Mouse (Mus musculus) limb, embryonic 11.5 days (tissue): ENCODE measurements around the gene Ptges. TPM values are rescaled to one million over a fixed set of nuclear protein-coding genes. Genes with fewer than 3 reads are reported as not detected.

ENCODE experiments used
- ATAC-seq: fragments of 200-750 bp; cut with Nextera tagmentation; 2 replicates; pipeline ENCODE4 v1.8.0; 2017; ENCODE audit warnings: low read depth; ENCODE audit not compliant: insufficient number of reproducible peaks, low FRiP score, low TSS enrichment
- DNase-seq: peaks from one replicate; pipeline ENCODE4 v3.0.0-alpha.2; 2015; ENCODE audit warnings: low spot score
- H3K27ac ChIP-seq: fragments of 300-500 bp; sonication (generic); replicated peaks from 2 replicates; pipeline ENCODE4 v1.5.1; 2014; ENCODE audit warnings: low read depth, mild to moderate bottlenecking, low read length
- H3K27me3 ChIP-seq: fragments of 300-500 bp; sonication (generic); 2 replicates; pipeline ENCODE4 v1.6.1; 2014; ENCODE audit warnings: mild to moderate bottlenecking, low read length, mixed read lengths; ENCODE audit not compliant: control insufficient read depth, insufficient read depth
- H3K36me3 ChIP-seq: fragments of 300-500 bp; sonication (generic); 2 replicates; pipeline ENCODE4 v1.6.1; 2014; ENCODE audit warnings: mild to moderate bottlenecking, low read length, moderate library complexity, mixed read lengths; ENCODE audit not compliant: control insufficient read depth, insufficient read depth
- H3K4me1 ChIP-seq: fragments of 300-500 bp; sonication (generic); 2 replicates; pipeline ENCODE4 v1.6.1; 2014; ENCODE audit warnings: low read length, mixed read lengths; ENCODE audit not compliant: control insufficient read depth, insufficient read depth
- H3K4me2 ChIP-seq: fragments of 300-500 bp; sonication (generic); 2 replicates; pipeline ENCODE4 v1.6.1; 2014; ENCODE audit warnings: low read depth, mild to moderate bottlenecking, moderate library complexity; ENCODE audit not compliant: severe bottlenecking
- H3K4me3 ChIP-seq: fragments of 300-500 bp; sonication (generic); 2 replicates; pipeline ENCODE4 v1.5.1; 2014; ENCODE audit warnings: low read depth, low read length
- H3K9ac ChIP-seq: fragments of 300-500 bp; sonication (generic); 2 replicates; pipeline ENCODE4 v1.6.1; 2014; ENCODE audit warnings: mild to moderate bottlenecking, low read length
- H3K9me3 ChIP-seq: fragments of 300-500 bp; sonication (generic); 2 replicates; pipeline ENCODE4 v1.6.1; 2016; ENCODE audit warnings: low read length; ENCODE audit not compliant: control insufficient read depth
- WGBS: fragments of 180-500 bp; shearing (Covaris S2); extraction: QIAGEN DNeasy Blood & Tissue Kit; methylation state at CpG from one replicate; pipeline ENCODE4 v1.1.7; 2014; 5-methylcytosine and 5-hydroxymethylcytosine counted together
- polyA plus RNA-seq: library from polyadenylated mRNA; unstranded; fragments of >200 nt; fragmentation: Nextera tagmentation; extraction: Ambion mirVana; gene quantifications from 2 replicates; pipeline ENCODE4 v1.2.1, GENCODE M21; 2014

The Ptges gene
- polyA plus RNA-seq, 1 experiment from 2014 or later: 10.3 TPM

DNA sequence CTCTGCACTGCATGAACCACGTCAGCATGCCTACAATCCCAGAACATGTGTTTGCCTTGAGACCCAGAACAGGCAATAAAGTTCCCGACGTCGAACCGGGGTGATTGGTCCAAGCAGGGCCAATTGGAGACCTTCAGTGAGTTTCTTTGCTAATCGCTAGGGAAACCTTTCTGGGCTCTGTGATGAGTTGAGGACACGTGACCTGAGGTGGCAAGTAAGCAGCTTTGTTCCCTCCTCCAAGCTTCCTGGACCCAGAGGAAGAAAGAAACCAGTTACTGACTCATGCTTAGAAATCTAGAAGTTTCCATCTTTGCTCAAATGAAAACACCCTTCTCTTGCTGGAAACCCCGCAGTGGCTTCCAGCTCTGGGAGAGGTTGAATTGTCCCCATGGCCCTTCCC lies 16.6 kb downstream of the Ptges start:
- H3K4me1 ChIP-seq: no peaks in the 10 kb centered on the region; the same call in 1 of the 2 replicates
- ATAC-seq: no peak
- H3K27ac ChIP-seq: no peak overlapping the region
- H3K9ac ChIP-seq: no peak overlapping the region
- no peaks in the 10 kb centered on the region for H3K27me3 ChIP-seq
- no peak overlapping the region for H3K4me2 ChIP-seq
- no peaks in the 10 kb centered on the region for H3K36me3 ChIP-seq
- no peak for DNase-seq
- H3K9me3 ChIP-seq: no peaks in the 10 kb centered on the region
- 81% methylated on average over 8 of the region's 8 CpGs for whole genome bisulfite sequencing
- no peak overlapping the region for H3K4me3 ChIP-seq

DNA sequence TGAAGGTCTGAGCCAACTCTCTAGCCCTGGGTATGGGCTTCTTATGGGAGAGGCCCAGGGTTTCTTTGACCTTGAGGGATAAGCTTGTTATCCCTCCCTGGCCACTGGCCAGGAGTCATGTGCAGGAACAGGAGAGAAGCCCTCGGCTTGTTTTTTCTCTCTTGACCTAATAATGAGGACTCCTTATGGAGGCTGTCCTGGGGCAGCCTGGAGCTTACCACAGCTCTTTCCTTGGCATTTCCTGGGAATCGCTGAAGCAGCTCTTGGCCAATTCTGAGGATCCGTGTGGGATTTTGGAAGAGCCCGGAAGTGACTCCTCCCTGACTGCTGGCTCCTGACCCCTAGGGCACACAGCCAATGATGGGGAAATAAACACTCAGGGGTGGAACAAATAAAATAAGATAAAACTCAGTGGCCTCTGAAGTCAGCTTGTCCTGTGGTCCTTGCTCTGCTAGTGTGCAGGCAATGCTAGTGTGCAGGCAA lies 17.3 kb downstream of the Ptges start:
- no peak overlapping the region for H3K27ac ChIP-seq
- no peak overlapping the region for H3K4me3 ChIP-seq
- DNase-seq: no peak
- H3K4me1 ChIP-seq: no peaks in the 10 kb centered on the region
- 69% methylated on average over 4 of the region's 4 CpGs for WGBS
- H3K27me3 ChIP-seq: no peaks in the 10 kb centered on the region
- H3K36me3 ChIP-seq: no peaks in the 10 kb centered on the region
- H3K4me2 ChIP-seq: no peak overlapping the region
- ATAC-seq: no peak
- no peak overlapping the region for H3K9ac ChIP-seq
- H3K9me3 ChIP-seq: no peaks in the 10 kb centered on the region

DNA sequence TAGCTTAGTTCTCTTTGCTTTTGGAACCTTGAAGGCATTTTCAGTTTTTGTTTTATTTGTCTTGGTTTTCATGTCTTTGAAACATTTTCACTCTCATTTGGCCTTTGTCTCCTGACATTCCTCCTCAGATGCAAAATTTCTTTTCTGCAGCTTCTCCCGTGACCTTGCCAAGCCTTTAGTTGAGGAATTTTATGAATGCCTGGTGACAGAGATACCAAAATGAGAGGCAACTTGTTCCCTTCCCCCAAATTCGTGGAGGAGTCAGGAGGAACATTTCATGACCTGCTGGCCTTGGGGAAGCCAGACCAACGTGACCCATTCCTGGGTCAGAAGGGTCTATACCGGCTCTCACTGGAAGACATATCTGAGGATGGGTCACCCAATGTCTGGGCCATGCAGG lies 23.0 kb downstream of the Ptges start:
- H3K4me1 ChIP-seq: peaks cover 14% of the 10 kb centered on the region
- H3K9ac ChIP-seq: no peak overlapping the region
- no peaks in the 10 kb centered on the region for H3K9me3 ChIP-seq
- ATAC-seq (no peak), DNase-seq (no peak)
- no peaks in the 10 kb centered on the region for H3K27me3 ChIP-seq
- WGBS: 76% methylated on average over 4 of the region's 4 CpGs
- no peak overlapping the region for H3K4me3 ChIP-seq
- H3K4me2 ChIP-seq: no peak overlapping the region
- H3K27ac ChIP-seq: no peak overlapping the region
- H3K36me3 ChIP-seq: no peaks in the 10 kb centered on the region

DNA sequence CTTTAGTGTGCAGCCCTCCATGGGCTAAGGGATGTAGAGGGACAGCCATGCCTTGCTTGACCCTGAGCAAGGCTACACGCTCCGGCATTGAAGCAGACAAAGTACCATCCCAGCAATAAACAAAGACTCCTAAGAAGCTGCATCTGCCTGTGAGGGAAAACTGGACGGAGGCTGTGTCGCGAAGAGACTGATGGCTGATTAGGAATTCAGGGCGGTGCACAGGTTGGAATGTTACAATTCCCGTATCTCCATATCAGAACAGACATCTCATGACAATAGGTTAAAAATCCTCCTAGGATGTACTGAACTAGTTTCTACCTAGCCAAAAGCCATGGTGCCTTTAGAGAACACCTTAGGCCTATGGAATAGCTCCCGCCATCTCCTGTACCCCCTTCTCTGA lies 23.8 kb downstream of the Ptges start:
- no peaks in the 10 kb centered on the region for H3K27me3 ChIP-seq
- H3K27ac ChIP-seq: no peak overlapping the region
- DNase-seq (no peak), ATAC-seq (no peak)
- H3K4me2 ChIP-seq: no peak overlapping the region
- H3K9me3 ChIP-seq: no peaks in the 10 kb centered on the region
- 83% methylated on average over 8 of the region's 8 CpGs for WGBS
- H3K36me3 ChIP-seq: no peaks in the 10 kb centered on the region
- peaks cover 15% of the 10 kb centered on the region for H3K4me1 ChIP-seq
- no peak overlapping the region for H3K4me3 ChIP-seq
- H3K9ac ChIP-seq: no peak overlapping the region

DNA sequence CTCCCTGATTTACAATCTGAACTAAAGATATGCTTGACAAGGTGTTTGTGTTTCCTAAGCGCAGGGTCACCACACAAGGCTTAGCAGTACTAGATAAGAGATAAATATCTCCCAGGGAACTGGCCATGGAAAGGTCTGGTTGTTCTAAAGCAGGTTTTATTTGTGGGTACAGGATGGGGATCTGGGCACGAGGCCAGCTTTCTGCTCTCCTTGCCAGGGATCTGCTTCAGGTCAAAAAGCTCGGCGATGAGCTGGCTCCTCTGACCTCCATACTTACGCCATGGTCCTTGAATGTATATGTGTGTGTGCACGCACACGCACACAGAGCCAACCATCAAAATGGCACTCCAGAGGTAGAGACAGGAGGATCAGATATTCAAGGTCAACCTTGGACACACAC lies 24.7 kb downstream of the Ptges start:
- Histone ChIP-seq H3K27me3 (no peaks in the 10 kb centered on the region), H3K4me3 (no peak overlapping the region), H3K9ac (no peak overlapping the region), H3K4me1 (peaks cover 15% of the 10 kb centered on the region), H3K36me3 (no peaks in the 10 kb centered on the region), H3K27ac (no peak overlapping the region), H3K9me3 (no peaks in the 10 kb centered on the region), H3K4me2 (no peak overlapping the region)
- WGBS: 79% methylated on average over 7 of the region's 7 CpGs
- DNase-seq (no peak), ATAC-seq (no peak)

DNA sequence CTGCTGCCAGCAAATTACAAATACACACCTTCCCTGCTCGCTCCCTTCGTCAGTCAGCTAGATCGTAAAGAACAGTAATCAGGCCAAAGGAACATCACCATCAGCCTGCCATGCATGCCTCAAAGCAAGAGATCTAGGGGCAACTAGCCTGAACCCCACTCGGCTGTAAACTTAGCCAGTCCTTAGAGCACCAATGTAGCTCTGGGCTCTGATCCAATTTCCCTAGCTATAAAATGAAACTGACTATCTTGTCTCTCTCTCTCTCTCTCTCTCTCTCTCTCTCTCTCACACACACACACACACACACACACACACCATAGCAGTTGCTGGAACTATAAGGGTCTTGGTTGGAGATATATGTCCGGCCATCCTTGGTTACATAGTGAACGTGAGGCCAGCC lies 25.4 kb downstream of the Ptges start:
- no peak for DNase-seq
- Histone ChIP-seq H3K27me3 (no peaks in the 10 kb centered on the region), H3K9ac (no peak overlapping the region), H3K4me1 (peaks cover 15% of the 10 kb centered on the region), H3K4me3 (no peak overlapping the region), H3K9me3 (no peaks in the 10 kb centered on the region), H3K27ac (no peak overlapping the region), H3K36me3 (no peaks in the 10 kb centered on the region), H3K4me2 (no peak overlapping the region)
- WGBS: 72% methylated on average over 6 of the region's 6 CpGs
- no peak for ATAC-seq

DNA sequence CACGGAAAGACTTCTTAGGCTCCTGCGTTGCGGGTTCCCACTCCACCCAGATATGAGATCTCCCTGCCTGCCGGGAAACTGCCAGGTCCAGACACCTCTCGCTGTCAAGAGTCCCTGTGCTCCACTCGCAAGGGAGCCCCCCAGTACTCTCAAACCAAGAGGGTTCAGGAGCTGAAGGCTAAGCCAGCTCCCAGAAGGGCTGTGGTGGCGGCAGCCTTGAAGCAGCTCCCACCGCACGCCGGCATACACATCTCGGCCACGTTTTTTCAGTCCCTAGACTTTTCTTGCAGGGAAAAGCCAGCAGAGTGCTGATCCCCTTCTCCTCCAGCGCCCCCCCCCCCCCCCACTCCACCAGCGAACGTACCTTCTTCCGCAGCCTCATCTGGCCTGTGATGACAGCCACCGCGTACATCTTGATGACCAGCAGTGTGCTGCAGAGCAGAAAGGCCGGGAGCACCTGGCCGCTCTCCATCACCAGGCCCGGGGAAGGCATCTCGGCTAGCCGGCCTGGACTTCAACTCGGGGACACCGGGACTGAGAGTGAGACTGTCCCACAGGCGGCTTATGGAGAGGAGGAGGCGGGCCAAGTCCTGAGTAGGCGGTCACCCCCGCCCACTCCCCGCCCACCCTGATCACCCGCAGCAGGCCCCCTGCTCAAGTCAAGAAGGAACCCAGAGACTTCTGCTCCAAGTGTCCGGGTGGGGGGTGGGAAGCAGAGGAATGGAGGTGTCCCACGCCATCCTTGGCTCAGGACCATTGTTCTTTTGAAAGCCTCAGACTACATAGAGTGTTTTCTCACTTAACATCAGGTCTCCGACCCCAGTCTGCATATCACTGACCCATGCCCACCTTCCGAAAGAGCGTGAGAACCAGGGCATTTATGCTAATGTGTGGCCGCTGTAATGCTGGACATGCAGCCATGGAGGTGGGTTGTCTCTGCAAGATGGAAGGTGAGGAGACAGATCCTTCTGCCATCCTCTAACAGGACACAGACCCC lies 26.6 kb downstream of the Ptges start:
- no peaks in the 10 kb centered on the region for H3K9me3 ChIP-seq
- no peaks in the 10 kb centered on the region for H3K36me3 ChIP-seq
- ATAC-seq (peak; percentile 80), DNase-seq (peak; percentile 72)
- H3K27me3 ChIP-seq: no peaks in the 10 kb centered on the region
- peaks cover 15% of the 10 kb centered on the region for H3K4me1 ChIP-seq
- H3K27ac ChIP-seq: no peak overlapping the region
- H3K9ac ChIP-seq: peak overlapping the region; percentile 55
- peak overlapping the region; percentile 83 for H3K4me2 ChIP-seq
- H3K4me3 ChIP-seq: peak overlapping the region; percentile 47
- 10% methylated on average over 36 of the region's 37 CpGs for WGBS

DNA sequence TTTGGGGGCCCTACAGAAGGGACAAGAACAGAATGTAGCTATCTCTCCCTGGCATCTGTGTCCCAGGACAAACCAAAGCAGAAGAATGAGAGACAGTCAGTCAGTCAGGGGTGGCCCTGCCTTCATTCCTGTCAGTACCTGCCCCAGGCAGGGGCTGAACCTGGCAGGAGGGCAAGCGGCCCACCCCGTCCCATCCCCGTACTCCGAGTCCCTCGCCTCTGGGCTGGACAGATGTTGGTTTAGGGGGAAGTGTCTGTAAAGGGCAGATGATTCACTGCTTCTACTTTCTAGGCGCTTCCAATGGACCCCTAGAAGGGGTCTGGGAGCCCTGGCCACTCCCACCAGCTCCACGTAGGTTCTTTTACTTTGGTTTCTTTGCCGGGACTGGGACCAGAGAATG lies 27.4 kb downstream of the Ptges start:
- Histone ChIP-seq H3K4me2 (peak overlapping the region; percentile 83), H3K27ac (no peak overlapping the region), H3K9ac (peak overlapping the region; percentile 55), H3K27me3 (no peaks in the 10 kb centered on the region), H3K4me1 (peaks cover 17% of the 10 kb centered on the region), H3K9me3 (no peaks in the 10 kb centered on the region), H3K4me3 (peak overlapping the region; percentile 47), H3K36me3 (no peaks in the 10 kb centered on the region)
- DNase-seq: no peak
- no peak for ATAC-seq
- WGBS: 27% methylated on average over 8 of the region's 8 CpGs
